Mouse (Mus musculus): ENCODE data around the gene Adprhl2. TPM values are rescaled to one million over a fixed set of nuclear protein-coding genes. Genes with fewer than 3 reads are reported as not detected.

Adprhl2 gene
- polyA plus RNA-seq, 3 experiments from 2014 or later = 15.9 to 22.5 (median 22.1) TPM

Other genes starting within 250 kb of the Adprhl2 start
- 10 to 100 TPM; 55.6 to 76.5 (median 73.4) TPM for gene Lsm10, start 225.1 kb downstream of the Adprhl2 start, polyA plus RNA-seq (2017; shearing (Covaris generic))
- gene Stk40, start 217.7 kb downstream of the Adprhl2 start, polyA plus RNA-seq (2017; shearing (Covaris generic)) = 10 to 100 TPM; 11.0 to 27.7 (median 16.5) TPM
- gene Eva1b, start 174.0 kb downstream of the Adprhl2 start, polyA plus RNA-seq (2017; shearing (Covaris generic)) = 10 to 100 TPM in 2 of 3 experiments, 1 to 10 TPM in 1; 8.5 to 14.5 (median 11.7) TPM
- 1 to 10 TPM in 1 of 3 experiments, under 1 TPM in 2; 0.24 to 1.3 (median 0.59) TPM for gene Sh3d21, start 158.2 kb downstream of the Adprhl2 start, polyA plus RNA-seq (2017; shearing (Covaris generic))
- 100 to 1,000 TPM; 198 to 359 (median 205) TPM for gene Thrap3, start 118.9 kb downstream of the Adprhl2 start, polyA plus RNA-seq (2017; shearing (Covaris generic))
- gene Map7d1, start 65.4 kb downstream of the Adprhl2 start, polyA plus RNA-seq (2017; shearing (Covaris generic)) = 1 to 10 TPM; 3.2 to 6.6 (median 5.1) TPM
- 10 to 100 TPM; 55.8 to 71.3 (median 70.8) TPM for gene Trappc3, start 59.4 kb downstream of the Adprhl2 start, polyA plus RNA-seq (2017; shearing (Covaris generic))
- gene Col8a2, start 34.9 kb downstream of the Adprhl2 start, polyA plus RNA-seq (2017; shearing (Covaris generic)) = not detected
- gene Tekt2, start 4.0 kb upstream of the Adprhl2 start, polyA plus RNA-seq (2017; shearing (Covaris generic)) = not detected
- gene Ago3, start 107.9 kb upstream of the Adprhl2 start, polyA plus RNA-seq (2017; shearing (Covaris generic)) = 10 to 100 TPM; 18.8 to 24.1 (median 19.1) TPM
- 10 to 100 TPM in 1 of 3 experiments, 1 to 10 TPM in 2; 5.8 to 10.3 (median 9.2) TPM for gene Ago1, start 146.9 kb upstream of the Adprhl2 start, polyA plus RNA-seq (2017; shearing (Covaris generic))
- under 1 TPM in 2 of 3 experiments, not detected in 1; 0.16 to 0.27 TPM for gene Ago4, start 211.8 kb upstream of the Adprhl2 start, polyA plus RNA-seq (2017; shearing (Covaris generic))
- gene Clspn, start 235.2 kb upstream of the Adprhl2 start, polyA plus RNA-seq (2017; shearing (Covaris generic)) = 10 to 100 TPM in 1 of 3 experiments, 1 to 10 TPM in 2; 2.4 to 30.1 (median 2.6) TPM

Measured in inflammation-experienced regulatory T-cells, adult 6 months (primary cell).